Mouse (Mus musculus) liver, postnatal 0 days (tissue): ENCODE data around the gene Slc30a4. TPM values are rescaled to one million over a fixed set of nuclear protein-coding genes. Genes with fewer than 3 reads are reported as not detected.
A peak's percentile ranks its signal among the peaks of the same experiment; 100 is the strongest.

Experiments used
- ATAC-seq: fragments of 200-750 bp; cut with Nextera tagmentation; 2 replicates; pipeline ENCODE4 v1.8.0; 2017; ENCODE audit warnings: mild to moderate bottlenecking, moderate library complexity
- DNase-seq: peaks from one replicate; pipeline ENCODE4 v3.0.0-alpha.2; 2016
- H3K27ac ChIP-seq: fragments of 300-500 bp; sonication (generic); 2 replicates; pipeline ENCODE4 v1.5.1; 2014; ENCODE audit warnings: antibody characterized with exemption, moderate library complexity, mild to moderate bottlenecking, low read depth
- H3K27me3 ChIP-seq: fragments of 300-500 bp; sonication (generic); 2 replicates; pipeline ENCODE4 v1.6.1; 2014; ENCODE audit warnings: low read length, control low read depth, mixed read lengths; ENCODE audit not compliant: insufficient read depth
- H3K36me3 ChIP-seq: fragments of 300-500 bp; sonication (generic); replicated peaks from 2 replicates; pipeline ENCODE4 v1.6.1; 2014; ENCODE audit warnings: mild to moderate bottlenecking, control low read depth, low read length, moderate library complexity, mixed read lengths; ENCODE audit not compliant: insufficient read depth
- H3K4me1 ChIP-seq: fragments of 300-500 bp; sonication (generic); 2 replicates; pipeline ENCODE4 v1.6.1; 2014; ENCODE audit warnings: antibody characterized with exemption, mild to moderate bottlenecking, control low read depth; ENCODE audit not compliant: insufficient read depth
- H3K4me2 ChIP-seq: fragments of 300-500 bp; sonication (generic); 2 replicates; pipeline ENCODE4 v1.6.1; 2014; ENCODE audit warnings: low read depth, mild to moderate bottlenecking, low read length, moderate library complexity, mixed read lengths
- H3K4me3 ChIP-seq: fragments of 300-500 bp; sonication (generic); 2 replicates; pipeline ENCODE4 v1.5.1; 2014; ENCODE audit warnings: low read depth, low read length
- H3K9ac ChIP-seq: fragments of 300-500 bp; sonication (generic); replicated peaks from 2 replicates; pipeline ENCODE4 v1.6.1; 2014; ENCODE audit warnings: mild to moderate bottlenecking, moderate library complexity
- H3K9me3 ChIP-seq: fragments of 300-500 bp; sonication (generic); 2 replicates; pipeline ENCODE4 v1.6.1; 2016; ENCODE audit warnings: mild to moderate bottlenecking, control low read depth, low read length, mixed read lengths
- CTCF ChIP-seq: sonication (generic); IDR thresholded peaks from 2 replicates; pipeline ENCODE4 v1.5.1; 2016; ENCODE audit warnings: antibody characterized with exemption, low read depth
- EP300 ChIP-seq: IDR thresholded peaks from 2 replicates; pipeline ENCODE4 v1.6.1; 2016; ENCODE audit warnings: antibody characterized with exemption, low read depth, mild to moderate bottlenecking
- WGBS: fragments of 180-500 bp; shearing (Covaris S2); extraction: QIAGEN DNeasy Blood & Tissue Kit; methylation state at CpG from one replicate; pipeline ENCODE4 v1.1.7; 2014; ENCODE audit not compliant: insufficient replicate concordance; 5-methylcytosine and 5-hydroxymethylcytosine counted together
- polyA plus RNA-seq: library from polyadenylated mRNA; unstranded; fragments of >200 nt; fragmentation: Nextera tagmentation; extraction: Ambion mirVana; gene quantifications from 2 replicates; pipeline ENCODE4 v1.2.1, GENCODE M21; 2015

The Slc30a4 gene
- 1.6 and 1.7 TPM in 2 replicates for polyA plus RNA-seq

DNA sequence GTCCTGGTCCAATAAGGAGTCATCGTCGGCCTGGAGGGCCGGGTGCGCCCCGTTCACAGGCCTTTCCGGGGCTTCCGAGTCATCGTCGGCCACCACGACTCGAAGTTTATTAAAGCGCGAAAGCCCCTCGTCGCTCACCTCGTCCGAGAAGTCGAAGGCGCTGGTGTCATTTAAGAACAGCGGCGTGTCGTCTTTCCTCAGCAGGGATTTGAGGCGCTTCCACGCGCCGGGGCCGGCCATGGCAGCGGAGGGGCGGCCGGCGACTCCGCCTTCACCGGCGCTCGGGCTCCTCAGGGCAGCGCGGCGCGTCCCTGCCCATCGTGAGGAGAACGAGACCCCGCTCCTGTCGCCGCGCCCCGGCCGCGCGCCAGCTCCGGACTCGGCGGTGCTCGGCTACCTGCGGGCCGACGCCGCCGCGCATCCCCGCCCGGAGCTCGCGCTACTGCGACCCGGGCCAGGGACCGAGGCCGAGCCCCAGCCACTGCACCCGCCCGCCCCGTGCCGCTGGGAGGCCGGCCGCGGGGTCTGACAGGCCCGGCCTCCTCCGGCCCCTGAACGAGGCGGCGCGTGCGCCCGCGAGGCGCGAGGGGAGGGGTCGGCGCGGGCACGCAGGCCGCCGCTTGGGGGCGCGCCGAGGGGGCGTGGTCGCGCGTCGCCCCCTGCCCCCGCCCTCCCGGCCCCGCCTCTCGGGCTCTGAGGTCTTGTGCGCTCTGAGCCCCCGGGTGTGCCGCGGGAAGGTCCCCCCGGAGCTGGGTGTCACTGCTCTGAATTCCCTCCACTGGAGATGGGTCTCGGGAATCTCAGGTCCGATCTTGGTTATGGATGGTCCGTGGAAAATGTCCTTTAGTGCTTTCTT is at the start of gene Slc30a4:
Gene Slc30a4 (minus strand): TSS at position 483 of the 856 bp plus-strand sequence.
- H3K4me1 ChIP-seq: no peaks in the 10 kb centered on the region; the same call in none of the 2 replicates
- peak within 1 kb of the TSS; percentile 62 for H3K9ac ChIP-seq
- no peaks in the 10 kb centered on the region for H3K9me3 ChIP-seq
- peak; percentile 95 for ATAC-seq
- no peaks in the 10 kb centered on the region for H3K36me3 ChIP-seq
- peak; percentile 76 for DNase-seq
- peak within 1 kb of the TSS; percentile 68 for H3K4me3 ChIP-seq
- TF ChIP-seq EP300 (no peak), CTCF (no peak)
- 0 out of 2 replicates have a peak, but pooled peaks cover 13% of the 10 kb centered on the region for H3K27me3 ChIP-seq
- H3K4me2 ChIP-seq: peak within 1 kb of the TSS; percentile 83
- under 1% methylated on average over 100 of the region's 111 CpGs for WGBS
- peak within 1 kb of the TSS; percentile 69 for H3K27ac ChIP-seq

GRCm38 (mm10) chr2:122746461-122746860 is 44.0 kb upstream of the Slc30a4 start:
- ATAC-seq: no peak
- Histone ChIP-seq H3K36me3 (peaks cover 34% of the 10 kb centered on the region), H3K27me3 (no peaks in the 10 kb centered on the region), H3K4me3 (no peak overlapping the region), H3K9me3 (no peaks in the 10 kb centered on the region), H3K9ac (no peak overlapping the region), H3K4me1 (no peaks in the 10 kb centered on the region), H3K27ac (no peak overlapping the region), H3K4me2 (no peak overlapping the region)
- WGBS: 84% methylated on average over 9 of the region's 9 CpGs
- DNase-seq: no peak
- no peak for TF ChIP-seq CTCF
- TF ChIP-seq EP300: no peak

DNA sequence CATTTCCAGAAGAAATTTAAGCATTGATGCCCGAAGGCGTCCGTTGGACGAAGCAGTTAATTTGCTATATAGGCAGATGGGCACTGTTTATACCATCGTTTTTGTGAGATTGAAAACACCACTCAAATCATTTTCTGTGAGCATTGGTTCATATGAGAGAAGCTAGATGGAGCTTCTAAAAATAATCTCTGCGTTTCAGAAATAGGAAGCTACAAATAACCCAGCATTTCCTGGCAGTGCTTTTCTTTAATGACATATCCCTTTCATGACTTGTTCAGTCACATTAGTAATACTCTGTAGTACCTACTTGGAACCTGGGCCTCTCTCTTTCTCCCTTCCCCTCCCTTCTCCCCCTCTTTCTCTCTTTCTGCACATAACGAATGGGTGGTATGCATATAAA is 36.6 kb upstream of the Slc30a4 start:
- no peak for TF ChIP-seq EP300
- TF ChIP-seq CTCF: no peak
- no peak for DNase-seq
- peaks cover 16% of the 10 kb centered on the region; the same call in 1 of the 2 replicates for H3K4me1 ChIP-seq
- peak overlapping the region; percentile 96 for H3K9ac ChIP-seq
- H3K36me3 ChIP-seq: peaks cover 12% of the 10 kb centered on the region; the same call in 1 of the 2 replicates
- ATAC-seq: no peak
- WGBS: 25% methylated on average over 7 of the region's 7 CpGs
- peak overlapping the region; percentile 95 for H3K4me3 ChIP-seq
- peak overlapping the region; percentile 73 for H3K4me2 ChIP-seq
- H3K9me3 ChIP-seq: no peaks in the 10 kb centered on the region
- H3K27me3 ChIP-seq: 0 out of 2 replicates have a peak, but pooled peaks cover 7% of the 10 kb centered on the region
- H3K27ac ChIP-seq: peak overlapping the region; percentile 91

GRCm38 (mm10) chr2:122737894-122738830 is 35.7 kb upstream of the Slc30a4 start, which contains the start of gene Bloc1s6:
Gene Bloc1s6, plus strand, starts transcription at chr2:122738503.
- Histone ChIP-seq H3K36me3 (peaks cover 7% of the 10 kb centered on the region; the same call in 1 of the 2 replicates), H3K4me2 (peak within 1 kb of the TSS; percentile 73), H3K27ac (peak within 1 kb of the TSS; percentile 91), H3K4me3 (peak within 1 kb of the TSS; percentile 95), H3K27me3 (0 out of 2 replicates have a peak, but pooled peaks cover 7% of the 10 kb centered on the region), H3K9ac (peak within 1 kb of the TSS; percentile 96), H3K9me3 (no peaks in the 10 kb centered on the region), H3K4me1 (peaks cover 16% of the 10 kb centered on the region; the same call in 1 of the 2 replicates)
- 1% methylated on average over 51 of the region's 59 CpGs for WGBS
- TF ChIP-seq CTCF: no peak
- peak; percentile 30; the same call in 1 of the 2 replicates for TF ChIP-seq EP300
- DNase-seq: peak; percentile 93
- peak; percentile 94 for ATAC-seq

GRCm38 (mm10) chr2:122731456-122731855 is 29.0 kb upstream of the Slc30a4 start:
- 71% methylated on average over 2 of the region's 2 CpGs for WGBS

More at GRCm38 (mm10) chr2:122731456-122731855, 29.0 kb upstream of the Slc30a4 start:
- H3K4me2 ChIP-seq: no peak overlapping the region
- H3K27me3 ChIP-seq: peaks cover 7% of the 10 kb centered on the region; the same call in 1 of the 2 replicates
- no peak overlapping the region for H3K27ac ChIP-seq
- ATAC-seq (no peak), DNase-seq (no peak)
- TF ChIP-seq EP300 (no peak), CTCF (no peak)
- no peaks in the 10 kb centered on the region for H3K9me3 ChIP-seq
- H3K36me3 ChIP-seq: no peaks in the 10 kb centered on the region
- H3K4me3 ChIP-seq: no peak overlapping the region
- no peak overlapping the region for H3K9ac ChIP-seq
- H3K4me1 ChIP-seq: no peaks in the 10 kb centered on the region
